Mouse (Mus musculus): ENCODE results near the gene Rps5. TPM values are rescaled to one million over a fixed set of nuclear protein-coding genes. Genes with fewer than 3 reads are reported as not detected.
"Not testable (repeated sequence)": the region's sequence is repeated elsewhere in the genome, so short reads cannot be mapped to it uniquely, and the experiment has no call there.

The Rps5 gene
- polyA plus RNA-seq, 1 experiment from 2014 or later: 1,082 TPM

- no peak overlapping the region for H3K4me3 ChIP-seq
- no peak for DNase-seq (ENCODE audit: low spot score)
- H3K36me3 ChIP-seq: peaks cover 90% of the 10 kb centered on the region
- no peak overlapping the region for H3K27ac ChIP-seq
- no peaks in the 10 kb centered on the region for H3K27me3 ChIP-seq (ENCODE audit: low read depth, poor library complexity, severe bottlenecking)
- WGBS: 100% methylated on average over 1 of the region's 1 CpGs
- H3K4me1 ChIP-seq: peaks cover 7% of the 10 kb centered on the region
- no peaks in the 10 kb centered on the region for H3K9me3 ChIP-seq (replicated peaks)
These were observed 16.9 kb upstream of the Rps5 start for GRCm38 (mm10) chr7:12905146-12905545.

- WGBS: 42% methylated on average over 7 of the region's 7 CpGs
- Histone ChIP-seq H3K4me1 (peaks cover 10% of the 10 kb centered on the region), H3K9me3 (replicated peaks) (no peaks in the 10 kb centered on the region), H3K27ac (peak overlapping the region; percentile 81), H3K36me3 (peaks cover 52% of the 10 kb centered on the region), H3K27me3 (ENCODE audit: low read depth, poor library complexity, severe bottlenecking) (no peaks in the 10 kb centered on the region), H3K4me3 (peak overlapping the region; percentile 53)
- peak; percentile 69 for DNase-seq (ENCODE audit: low spot score)
These were observed 12.6 kb upstream of the Rps5 start for GRCm38 (mm10) chr7:12909498-12909962.

GRCm38 (mm10) chr7:12910181-12910668, 11.9 kb upstream of the Rps5 start:
- Histone ChIP-seq H3K36me3 (peaks cover 45% of the 10 kb centered on the region), H3K4me1 (peaks cover 10% of the 10 kb centered on the region), H3K27me3 (ENCODE audit: low read depth, poor library complexity, severe bottlenecking) (no peaks in the 10 kb centered on the region), H3K9me3 (replicated peaks) (no peaks in the 10 kb centered on the region), H3K27ac (peak overlapping the region; percentile 81), H3K4me3 (peak overlapping the region; percentile 53)
- DNase-seq (ENCODE audit: low spot score): peak; percentile 65
- WGBS: 7% methylated on average over 19 of the region's 19 CpGs

GRCm38 (mm10) chr7:12913556-12913955, 8.5 kb upstream of the Rps5 start:
- Histone ChIP-seq H3K36me3 (peaks cover 11% of the 10 kb centered on the region), H3K4me3 (no peak overlapping the region), H3K27ac (no peak overlapping the region), H3K27me3 (ENCODE audit: low read depth, poor library complexity, severe bottlenecking) (no peaks in the 10 kb centered on the region), H3K4me1 (peaks cover 10% of the 10 kb centered on the region), H3K9me3 (replicated peaks) (no peaks in the 10 kb centered on the region)
- DNase-seq (ENCODE audit: low spot score): no peak

GRCm38 (mm10) chr7:12920495-12920894, 1.6 kb upstream of the Rps5 start:
- WGBS: 92% methylated on average over 7 of the region's 8 CpGs
- H3K27ac ChIP-seq; H3K27me3 ChIP-seq (ENCODE audit: low read depth, poor library complexity, severe bottlenecking); H3K4me3 ChIP-seq; H3K9me3 ChIP-seq (replicated peaks); DNase-seq (ENCODE audit: low spot score): not testable (repeated sequence)
- Histone ChIP-seq H3K36me3 (peaks cover 28% of the 10 kb centered on the region), H3K4me1 (peaks cover 17% of the 10 kb centered on the region)

- H3K9me3 ChIP-seq (replicated peaks): no peaks in the 10 kb centered on the region
- no peak for DNase-seq (ENCODE audit: low spot score)
- 0% methylated on average over 3 of the region's 3 CpGs for WGBS
These were observed 779 bp upstream of the Rps5 start for GRCm38 (mm10) chr7:12921318-12921704.

GRCm38 (mm10) chr7:12922729-12923128, 639 bp downstream of the Rps5 start:
- DNase-seq (ENCODE audit: low spot score): no peak
- Histone ChIP-seq H3K4me3 (peak overlapping the region; percentile 92), H3K27ac (peak overlapping the region; percentile 96), H3K27me3 (ENCODE audit: low read depth, poor library complexity, severe bottlenecking) (peaks cover 26% of the 10 kb centered on the region), H3K4me1 (peaks cover 31% of the 10 kb centered on the region), H3K36me3 (peaks cover 49% of the 10 kb centered on the region), H3K9me3 (replicated peaks) (no peaks in the 10 kb centered on the region)
- WGBS: 4% methylated on average over 8 of the region's 8 CpGs

More at GRCm38 (mm10) chr7:12921318-12921704, 779 bp upstream of the Rps5 start:
- Histone ChIP-seq H3K36me3 (peaks cover 36% of the 10 kb centered on the region), H3K4me3 (peak overlapping the region; percentile 92), H3K27ac (peak overlapping the region; percentile 96), H3K27me3 (ENCODE audit: low read depth, poor library complexity, severe bottlenecking) (peaks cover 12% of the 10 kb centered on the region; the same call in 1 of the 2 replicates), H3K4me1 (peaks cover 19% of the 10 kb centered on the region)

GRCm38 (mm10) chr7:12926316-12926715, 4.2 kb downstream of the Rps5 start:
- H3K4me1 ChIP-seq: peaks cover 36% of the 10 kb centered on the region

GRCm38 (mm10) chr7:12927191-12927680, 5.1 kb downstream of the Rps5 start, which contains the start of gene Rnf225:
Gene Rnf225 (plus strand): TSS chr7:12927416.
- Histone ChIP-seq H3K36me3 (peaks cover 64% of the 10 kb centered on the region), H3K27ac (peak within 1 kb of the TSS; percentile 50; the same call in 1 of the 2 replicates), H3K4me3 (peak within 1 kb of the TSS; percentile 48), H3K27me3 (ENCODE audit: low read depth, poor library complexity, severe bottlenecking) (peaks cover 45% of the 10 kb centered on the region), H3K4me1 (peaks cover 35% of the 10 kb centered on the region), H3K9me3 (replicated peaks) (0 out of 2 replicates have a peak, but pooled peaks cover 1% of the 10 kb centered on the region)
- peak; percentile 73 for DNase-seq (ENCODE audit: low spot score)
- 17% methylated on average over 8 of the region's 8 CpGs for WGBS

More at GRCm38 (mm10) chr7:12926316-12926715, 4.2 kb downstream of the Rps5 start:
- DNase-seq (ENCODE audit: low spot score): no peak
- Histone ChIP-seq H3K36me3 (peaks cover 64% of the 10 kb centered on the region), H3K9me3 (replicated peaks) (0 out of 2 replicates have a peak, but pooled peaks cover 1% of the 10 kb centered on the region), H3K27ac (no peak overlapping the region), H3K27me3 (ENCODE audit: low read depth, poor library complexity, severe bottlenecking) (peaks cover 45% of the 10 kb centered on the region), H3K4me3 (no peak overlapping the region)
- 85% methylated on average over 7 of the region's 7 CpGs for WGBS

- Histone ChIP-seq H3K27ac (peak overlapping the region; percentile 50; the same call in 1 of the 2 replicates), H3K27me3 (ENCODE audit: low read depth, poor library complexity, severe bottlenecking) (peaks cover 45% of the 10 kb centered on the region), H3K4me1 (peaks cover 33% of the 10 kb centered on the region), H3K4me3 (peak overlapping the region; percentile 48), H3K36me3 (peaks cover 62% of the 10 kb centered on the region), H3K9me3 (replicated peaks) (0 out of 2 replicates have a peak, but pooled peaks cover 1% of the 10 kb centered on the region)
- peak; percentile 61 for DNase-seq (ENCODE audit: low spot score)
- 2% methylated on average over 65 of the region's 65 CpGs for WGBS
These were observed 5.9 kb downstream of the Rps5 start for GRCm38 (mm10) chr7:12927693-12928589.

- H3K27ac ChIP-seq: no peak overlapping the region
- peaks cover 7% of the 10 kb centered on the region; the same call in 1 of the 2 replicates for H3K36me3 ChIP-seq
- WGBS: 67% methylated on average over 4 of the region's 4 CpGs
- H3K9me3 ChIP-seq (replicated peaks): no peaks in the 10 kb centered on the region
- no peaks in the 10 kb centered on the region for H3K4me1 ChIP-seq
- no peak overlapping the region for H3K4me3 ChIP-seq
- DNase-seq (ENCODE audit: low spot score): no peak
- peaks cover 9% of the 10 kb centered on the region for H3K27me3 ChIP-seq (ENCODE audit: low read depth, poor library complexity, severe bottlenecking)
These were observed 11.6 kb downstream of the Rps5 start for GRCm38 (mm10) chr7:12933615-12934140.

- no peak overlapping the region for H3K4me3 ChIP-seq
- H3K27me3 ChIP-seq (ENCODE audit: low read depth, poor library complexity, severe bottlenecking): no peaks in the 10 kb centered on the region
- DNase-seq (ENCODE audit: low spot score): no peak
- H3K9me3 ChIP-seq (replicated peaks): no peaks in the 10 kb centered on the region
- H3K27ac ChIP-seq: no peak overlapping the region
- H3K4me1 ChIP-seq: no peaks in the 10 kb centered on the region
- WGBS: 74% methylated on average over 3 of the region's 3 CpGs
- H3K36me3 ChIP-seq: no peaks in the 10 kb centered on the region
These were observed 12.7 kb downstream of the Rps5 start for GRCm38 (mm10) chr7:12934808-12935207.
